Mouse (Mus musculus) megakaryocyte, embryonic 14.5 days (primary cell): ENCODE data around the gene Gm10447.

ENCODE experiments used
- FLI1 ChIP-seq: IDR thresholded peaks from 2 replicates; pipeline ENCODE4 v1.6.1; 2012; ENCODE audit warnings: low read length, inconsistent platforms, mixed read lengths
- GATA1 ChIP-seq: IDR thresholded peaks from 3 replicates; pipeline ENCODE4 v1.6.1; 2012; ENCODE audit warnings: mixed read lengths, low read length, inconsistent platforms, borderline replicate concordance

- no peak for TF ChIP-seq GATA1
- no peak for TF ChIP-seq FLI1
These were observed 30.1 kb upstream of the Gm10447 start for GRCm38 (mm10) chr11:53486822-53487594.
